Mouse (Mus musculus) ovary, postnatal 14 days (tissue): Measurements from ENCODE around the gene Chd2.

Experiments used
- DNase-seq: peaks from one replicate; pipeline ENCODE4 v3.0.0; 2022; ENCODE audit warnings: low spot score

The Chd2 gene

GRCm38 (mm10) chr7:73561492-73562055, 19.9 kb upstream of the Chd2 start:
- DNase-seq = no peak

- DNase-seq = no peak
Measured at GRCm38 (mm10) chr7:73560811-73561210, 19.2 kb upstream of the Chd2 start.

- no peak for DNase-seq
Measured at GRCm38 (mm10) chr7:73559853-73560190, 18.2 kb upstream of the Chd2 start.

GRCm38 (mm10) chr7:73559170-73559852, 17.7 kb upstream of the Chd2 start:
- DNase-seq = no peak

- peak; percentile 96 for DNase-seq
Measured at GRCm38 (mm10) chr7:73558293-73559169, 16.9 kb upstream of the Chd2 start.

- peak; percentile 53 for DNase-seq
Measured at GRCm38 (mm10) chr7:73557671-73558265, 16.1 kb upstream of the Chd2 start.

- no peak for DNase-seq
Measured at GRCm38 (mm10) chr7:73556688-73557667, 15.3 kb upstream of the Chd2 start.

GRCm38 (mm10) chr7:73555918-73556580, 14.4 kb upstream of the Chd2 start:
- DNase-seq = no peak

GRCm38 (mm10) chr7:73554849-73555248, 13.2 kb upstream of the Chd2 start:
- no peak for DNase-seq

GRCm38 (mm10) chr7:73553160-73553559, 11.5 kb upstream of the Chd2 start:
- DNase-seq = no peak

GRCm38 (mm10) chr7:73552054-73552750, 10.6 kb upstream of the Chd2 start:
- DNase-seq = no peak

GRCm38 (mm10) chr7:73551370-73551769, 9.7 kb upstream of the Chd2 start:
- no peak for DNase-seq

GRCm38 (mm10) chr7:73548051-73548450, 6.4 kb upstream of the Chd2 start:
- DNase-seq = no peak

- DNase-seq = no peak
Measured at GRCm38 (mm10) chr7:73546561-73547510, 5.2 kb upstream of the Chd2 start.

- DNase-seq = no peak
Measured at GRCm38 (mm10) chr7:73545004-73545403, 3.4 kb upstream of the Chd2 start.

- DNase-seq = no peak
Measured at GRCm38 (mm10) chr7:73542131-73542853, 662 bp upstream of the Chd2 start.

- DNase-seq = no peak
Measured at GRCm38 (mm10) chr7:73541079-73541390, 595 bp downstream of the Chd2 start.

GRCm38 (mm10) chr7:73540202-73541078, 1.2 kb downstream of the Chd2 start:
- no peak for DNase-seq
